ENCODE assay signal across 8 mouse cellular contexts in genomic region chr11:58329906-58330275, GRCm38 (mm10). TPM values are rescaled to one million over a fixed set of nuclear protein-coding genes. Genes with fewer than 3 reads are reported as not detected.
A peak's percentile ranks its signal among the peaks of the same experiment; 100 is the strongest.
DNase-seq lines count a peak whose midpoint lies in the region; ATAC-seq and TF ChIP-seq lines count a peak whose summit lies in the region.

No protein-coding gene starts in this region.

- TF ChIP-seq RAD21 in MEL (IDR thresholded peaks at IDR 0.05; ENCODE audit: low read depth, low read length), result no peak

- no peak for TF ChIP-seq EP300 in MEL (IDR thresholded peaks at IDR 0.05; ENCODE audit: low read depth in 1 of 2, low read length in 2 of 2)

- H3K9ac ChIP-seq in heart, embryonic 12.5 days, result peak overlapping the region; percentile 95
- H3K9ac ChIP-seq in MEL (ENCODE audit: control insufficient read depth, low read depth, low read length, poor library complexity, severe bottlenecking), result peak overlapping the region; percentile 87

- H3K9me3 ChIP-seq in heart, embryonic 12.5 days (replicated peaks), result no peaks in the 10 kb centered on the region
- H3K9me3 ChIP-seq in MEL (replicated peaks; ENCODE audit: insufficient read depth, low read length), result no peaks in the 10 kb centered on the region

- peak overlapping the region; percentile 41; the same call in 1 of the 2 replicates for H3K27ac ChIP-seq in heart, embryonic 12.5 days (ENCODE audit: poor library complexity, severe bottlenecking)
- H3K27ac ChIP-seq in MEL (ENCODE audit: control insufficient read depth, low read depth, low read length), result peak overlapping the region; percentile 96

- WGBS in heart, embryonic 12.5 days, result under 1% methylated on average over 21 of the region's 21 CpGs

- H3K4me1 ChIP-seq in heart, embryonic 12.5 days (replicated peaks), result peaks cover 47% of the 10 kb centered on the region
- H3K4me1 ChIP-seq in MEL (ENCODE audit: control insufficient read depth in 1 of 2, insufficient read depth in 2 of 2, low read length in 2 of 2), result peaks cover 3 to 22% of the 10 kb centered on the region in 2 experiments; a peak in 3 of 4 replicates

- no peak for DNase-seq in heart, postnatal 25 days (ENCODE audit: low spot score)
- DNase-seq in MEL (ENCODE audit: low read depth, low spot score), result no peak
- DNase-seq in lung, postnatal 36 days, result peak; percentile 8
- no peak for DNase-seq in urinary bladder, postnatal 10 days (ENCODE audit: low spot score)
- DNase-seq in yolk sac, embryonic 10.5 days (ENCODE audit: low spot score), result no peak
- no peak for DNase-seq in adrenal gland, adult (ENCODE audit: inconsistent age in 2 of 2, low spot score in 1 of 2)

- H3K27me3 ChIP-seq in heart, embryonic 12.5 days (replicated peaks), result no peaks in the 10 kb centered on the region
- H3K27me3 ChIP-seq in MEL (ENCODE audit: control insufficient read depth in 1 of 2, insufficient read depth in 2 of 2, low read length in 2 of 2), result no peaks in the 10 kb centered on the region

- peaks cover 34% of the 10 kb centered on the region for H3K36me3 ChIP-seq in heart, embryonic 12.5 days
- peaks cover 6 to 27% of the 10 kb centered on the region in 2 experiments for H3K36me3 ChIP-seq in MEL (ENCODE audit: control insufficient read depth in 1 of 2, insufficient read depth in 2 of 2, low read length in 2 of 2)

- H3K4me3 ChIP-seq in heart, embryonic 12.5 days, result peak overlapping the region; percentile 90
- peak overlapping the region; percentile 84 to 92 for H3K4me3 ChIP-seq in MEL (ENCODE audit: control insufficient read depth in 1 of 2, insufficient read depth in 1 of 2, low read depth in 2 of 2, low read length in 2 of 2)

- no peak for TF ChIP-seq CTCF in MEL (IDR thresholded peaks at IDR 0.05 in 2 of 3, conservative IDR thresholded peaks at IDR 0.05 in 1 of 3; ENCODE audit: control insufficient read depth in 1 of 3, insufficient read depth in 1 of 3, low read depth in 2 of 3, low read length in 3 of 3, poor library complexity in 1 of 3, severe bottlenecking in 1 of 3)

- peak overlapping the region; percentile 79 for H3K4me2 ChIP-seq in heart, embryonic 12.5 days

- no peak for TF ChIP-seq POLR2A in MEL (IDR thresholded peaks at IDR 0.05; ENCODE audit: control insufficient read depth in 1 of 2, insufficient read depth in 1 of 2, low read depth in 1 of 2, low read length in 2 of 2, poor library complexity in 1 of 2)

- ATAC-seq in heart, embryonic 12.5 days (ENCODE audit: insufficient number of reproducible peaks, low FRiP score), result peak; percentile 24; the same call in 1 of the 2 replicates
- peak; percentile 26 for ATAC-seq in granulocyte monocyte progenitor cell, adult 5-6 weeks (replicated peaks; ENCODE audit: poor library complexity, severe bottlenecking)

- peaks cover 36% of the 10 kb centered on the region for H3K79me2 ChIP-seq in MEL (ENCODE audit: control insufficient read depth, insufficient read depth, low read length, poor library complexity)

- intact Hi-C loops in heart, postnatal 25 days (cut with DNase I), result no loop called here

TF ChIP-seq in MEL, 35 proteins besides CTCF, POLR2A, EP300 and RAD21:
- TF ChIP-seq MAFK (IDR thresholded peaks at IDR 0.05; ENCODE audit: borderline replicate concordance, low read depth, low read length), result no peak
- TF ChIP-seq SMC3 (IDR thresholded peaks at IDR 0.05; ENCODE audit: low read depth, low read length), result 0 out of 2 replicates have a peak, but pooled peaks have one; percentile 10
TF ChIP-seq in MEL: peak in this region for 1.

RNA-seq across cellular contexts. Expression of gene Zfp672, which starts 0.2 kb away (rescaled TPM):
- 32.4 and 33.6 TPM in 2 replicates for polyA plus RNA-seq in heart, embryonic 12.5 days (2016; fragmentation: Nextera tagmentation; extraction: Ambion mirVana)
- total RNA-seq in heart, postnatal 25 days (2021), result 10 to 100 TPM; 42.9 to 43.5 TPM
- 27.2 and 39.5 TPM in 2 replicates for total RNA-seq in MEL (2012; rRNA removed)
- 10 to 100 TPM in 1 of 2 experiments, not detected in 1; 22.6 TPM for polyA plus RNA-seq in MEL (2012; ENCODE audit: insufficient read depth in 1 of 2, insufficient read length in 2 of 2, low read depth in 1 of 2, low replicate concordance in 2 of 2, missing spikeins in 1 of 2)
- total RNA-seq in granulocyte monocyte progenitor cell, adult 5-6 weeks (2014; fragmentation: Nextera tagmentation), result 10.9 and 19.5 TPM in 2 replicates
- 22.6 and 26.4 TPM in 2 replicates for total RNA-seq in granulocyte monocyte progenitor cell, adult 5-6 weeks (2017)

RNA-seq across cellular contexts. Expression of gene Sh3bp5l, which starts 0.6 kb away (rescaled TPM):
- 26.6 and 27.8 TPM in 2 replicates for polyA plus RNA-seq in heart, embryonic 12.5 days (2016; fragmentation: Nextera tagmentation; extraction: Ambion mirVana)
- total RNA-seq in heart, postnatal 25 days (2021), result 10 to 100 TPM; 33.7 to 35.1 TPM
- total RNA-seq in MEL (2012; rRNA removed), result 27.3 and 31.7 TPM in 2 replicates
- polyA plus RNA-seq in MEL (2012; ENCODE audit: insufficient read depth in 1 of 2, insufficient read length in 2 of 2, low read depth in 1 of 2, low replicate concordance in 2 of 2, missing spikeins in 1 of 2), result 10 to 100 TPM in 1 of 2 experiments, not detected in 1; 32.8 TPM
- 4.5 and 10.7 TPM in 2 replicates for total RNA-seq in granulocyte monocyte progenitor cell, adult 5-6 weeks (2014; fragmentation: Nextera tagmentation)
- 10.3 and 17.8 TPM in 2 replicates for total RNA-seq in granulocyte monocyte progenitor cell, adult 5-6 weeks (2017)

RNA-seq across cellular contexts. Expression of gene Zfp692, which starts 23.0 kb away (rescaled TPM):
- 14.9 and 15.5 TPM in 2 replicates for polyA plus RNA-seq in heart, embryonic 12.5 days (2016; fragmentation: Nextera tagmentation; extraction: Ambion mirVana)
- 1 to 10 TPM; 3.7 to 4.1 TPM for total RNA-seq in heart, postnatal 25 days (2021)
- total RNA-seq in MEL (2012; rRNA removed), result 16.0 and 25.7 TPM in 2 replicates
- polyA plus RNA-seq in MEL (2012; ENCODE audit: insufficient read depth in 1 of 2, insufficient read length in 2 of 2, low read depth in 1 of 2, low replicate concordance in 2 of 2, missing spikeins in 1 of 2), result 10 to 100 TPM in 1 of 2 experiments, not detected in 1; 38.0 TPM
- total RNA-seq in granulocyte monocyte progenitor cell, adult 5-6 weeks (2014; fragmentation: Nextera tagmentation), result 35.3 and 35.8 TPM in 2 replicates
- total RNA-seq in granulocyte monocyte progenitor cell, adult 5-6 weeks (2017), result 22.7 and 27.7 TPM in 2 replicates

RNA-seq across cellular contexts. Expression of gene Lypd8, which starts 49.0 kb away (rescaled TPM):
- not detected in 2 replicates for polyA plus RNA-seq in heart, embryonic 12.5 days (2016; fragmentation: Nextera tagmentation; extraction: Ambion mirVana)
- under 1 TPM in 1 of 2 experiments, not detected in 1; 0.31 TPM for total RNA-seq in heart, postnatal 25 days (2021)
- total RNA-seq in MEL (2012; rRNA removed), result 0.19 TPM in 1 of 2 replicates, not detected in the other
- polyA plus RNA-seq in MEL (2012; ENCODE audit: insufficient read depth in 1 of 2, insufficient read length in 2 of 2, low read depth in 1 of 2, low replicate concordance in 2 of 2, missing spikeins in 1 of 2), result under 1 TPM in 1 of 2 experiments, not detected in 1; 0.31 TPM
- total RNA-seq in granulocyte monocyte progenitor cell, adult 5-6 weeks (2014; fragmentation: Nextera tagmentation), result not detected in 2 replicates
- total RNA-seq in granulocyte monocyte progenitor cell, adult 5-6 weeks (2017), result not detected in 2 replicates

RNA-seq across cellular contexts. Expression of gene 4930438A08Rik, which starts 55.3 kb away (rescaled TPM):
- polyA plus RNA-seq in heart, embryonic 12.5 days (2016; fragmentation: Nextera tagmentation; extraction: Ambion mirVana), result not detected in 2 replicates
- not detected for total RNA-seq in heart, postnatal 25 days (2021)
- total RNA-seq in MEL (2012; rRNA removed), result not detected in 2 replicates
- polyA plus RNA-seq in MEL (2012; ENCODE audit: insufficient read depth in 1 of 2, insufficient read length in 2 of 2, low read depth in 1 of 2, low replicate concordance in 2 of 2, missing spikeins in 1 of 2), result not detected
- total RNA-seq in granulocyte monocyte progenitor cell, adult 5-6 weeks (2014; fragmentation: Nextera tagmentation), result 2.2 TPM in 1 of 2 replicates, not detected in the other
- 2.8 and 4.7 TPM in 2 replicates for total RNA-seq in granulocyte monocyte progenitor cell, adult 5-6 weeks (2017)
